Mouse (Mus musculus): Measurements from ENCODE around the gene Tbr1. TPM values are rescaled to one million over a fixed set of nuclear protein-coding genes. Genes with fewer than 3 reads are reported as not detected.

The Tbr1 gene
- polyA plus RNA-seq (2015; fragmentation: Nextera tagmentation; extraction: Ambion mirVana) = 0.04 TPM in 1 of 2 replicates, not detected in the other

- Histone ChIP-seq H3K4me1 (ENCODE audit: control insufficient read depth, insufficient read depth, low read length) (peaks cover 8% of the 10 kb centered on the region), H3K9me3 (replicated peaks; ENCODE audit: control insufficient read depth, low read length) (no peaks in the 10 kb centered on the region), H3K4me3 (ENCODE audit: low read length) (peak within 1 kb of the TSS; percentile 16), H3K4me2 (ENCODE audit: low read depth, low read length) (peak within 1 kb of the TSS; percentile 29), H3K27ac (ENCODE audit: low read length) (no peak within 1 kb of the TSS), H3K36me3 (ENCODE audit: control insufficient read depth, insufficient read depth) (peaks cover 4% of the 10 kb centered on the region; the same call in 1 of the 2 replicates), H3K27me3 (ENCODE audit: control insufficient read depth, insufficient read depth, low read length) (peaks cover 39% of the 10 kb centered on the region), H3K9ac (ENCODE audit: low read length) (no peak within 1 kb of the TSS)
- ATAC-seq (replicated peaks; ENCODE audit: extremely low read depth, insufficient read depth, low FRiP score) = no peak
- WGBS = 14% methylated on average over 11 of the region's 11 CpGs
Measured at GRCm38 (mm10) chr2:61802656-61803251, at the start of gene Tbr1. Gene Tbr1, plus strand, starts transcription at chr2:61802930.

- Histone ChIP-seq H3K4me3 (ENCODE audit: low read length) (no peak overlapping the region), H3K4me1 (ENCODE audit: control insufficient read depth, insufficient read depth, low read length) (peaks cover 5% of the 10 kb centered on the region; the same call in 1 of the 2 replicates), H3K36me3 (ENCODE audit: control insufficient read depth, insufficient read depth) (no peaks in the 10 kb centered on the region), H3K9ac (ENCODE audit: low read length) (no peak overlapping the region), H3K27ac (ENCODE audit: low read length) (no peak overlapping the region), H3K9me3 (replicated peaks; ENCODE audit: control insufficient read depth, low read length) (no peaks in the 10 kb centered on the region), H3K4me2 (ENCODE audit: low read depth, low read length) (no peak overlapping the region), H3K27me3 (ENCODE audit: control insufficient read depth, insufficient read depth, low read length) (no peaks in the 10 kb centered on the region)
- ATAC-seq (replicated peaks; ENCODE audit: extremely low read depth, insufficient read depth, low FRiP score) = no peak
Measured at GRCm38 (mm10) chr2:61754989-61755388, 47.7 kb upstream of the Tbr1 start.

- WGBS = 62% methylated on average over 5 of the region's 5 CpGs
- no peak overlapping the region for H3K4me2 ChIP-seq (ENCODE audit: low read depth, low read length)
- no peak overlapping the region for H3K27ac ChIP-seq (ENCODE audit: low read length)
- peaks cover 5% of the 10 kb centered on the region; the same call in 1 of the 2 replicates for H3K4me1 ChIP-seq (ENCODE audit: control insufficient read depth, insufficient read depth, low read length)
- H3K9me3 ChIP-seq (replicated peaks; ENCODE audit: control insufficient read depth, low read length) = no peaks in the 10 kb centered on the region
- H3K27me3 ChIP-seq (ENCODE audit: control insufficient read depth, insufficient read depth, low read length) = no peaks in the 10 kb centered on the region
- no peak overlapping the region for H3K4me3 ChIP-seq (ENCODE audit: low read length)
- no peak for ATAC-seq (replicated peaks; ENCODE audit: extremely low read depth, insufficient read depth, low FRiP score)
- H3K36me3 ChIP-seq (ENCODE audit: control insufficient read depth, insufficient read depth) = no peaks in the 10 kb centered on the region
- H3K9ac ChIP-seq (ENCODE audit: low read length) = no peak overlapping the region
Measured at GRCm38 (mm10) chr2:61759234-61759855, 43.4 kb upstream of the Tbr1 start.

- Histone ChIP-seq H3K27ac (ENCODE audit: low read length) (no peak overlapping the region), H3K4me3 (ENCODE audit: low read length) (no peak overlapping the region), H3K27me3 (ENCODE audit: control insufficient read depth, insufficient read depth, low read length) (no peaks in the 10 kb centered on the region), H3K4me1 (ENCODE audit: control insufficient read depth, insufficient read depth, low read length) (peaks cover 5% of the 10 kb centered on the region; the same call in 1 of the 2 replicates), H3K9ac (ENCODE audit: low read length) (no peak overlapping the region), H3K9me3 (replicated peaks; ENCODE audit: control insufficient read depth, low read length) (no peaks in the 10 kb centered on the region), H3K4me2 (ENCODE audit: low read depth, low read length) (no peak overlapping the region), H3K36me3 (ENCODE audit: control insufficient read depth, insufficient read depth) (0 out of 2 replicates have a peak, but pooled peaks cover 2% of the 10 kb centered on the region)
- ATAC-seq (replicated peaks; ENCODE audit: extremely low read depth, insufficient read depth, low FRiP score) = no peak
- WGBS = 63% methylated on average over 3 of the region's 3 CpGs
Measured at GRCm38 (mm10) chr2:61760044-61760443, 42.7 kb upstream of the Tbr1 start.

GRCm38 (mm10) chr2:61764470-61765105, 38.1 kb upstream of the Tbr1 start:
- Histone ChIP-seq H3K9ac (ENCODE audit: low read length) (no peak overlapping the region), H3K4me1 (ENCODE audit: control insufficient read depth, insufficient read depth, low read length) (peaks cover under 1% of the 10 kb centered on the region; the same call in 1 of the 2 replicates), H3K4me2 (ENCODE audit: low read depth, low read length) (no peak overlapping the region), H3K27ac (ENCODE audit: low read length) (no peak overlapping the region), H3K9me3 (replicated peaks; ENCODE audit: control insufficient read depth, low read length) (no peaks in the 10 kb centered on the region), H3K4me3 (ENCODE audit: low read length) (no peak overlapping the region), H3K27me3 (ENCODE audit: control insufficient read depth, insufficient read depth, low read length) (no peaks in the 10 kb centered on the region), H3K36me3 (ENCODE audit: control insufficient read depth, insufficient read depth) (0 out of 2 replicates have a peak, but pooled peaks cover 2% of the 10 kb centered on the region)
- 71% methylated on average over 6 of the region's 6 CpGs for WGBS
- no peak for ATAC-seq (replicated peaks; ENCODE audit: extremely low read depth, insufficient read depth, low FRiP score)

GRCm38 (mm10) chr2:61765526-61765925, 37.2 kb upstream of the Tbr1 start:
- H3K4me2 ChIP-seq (ENCODE audit: low read depth, low read length) = no peak overlapping the region
- 70% methylated on average over 4 of the region's 4 CpGs for WGBS
- H3K9me3 ChIP-seq (replicated peaks; ENCODE audit: control insufficient read depth, low read length) = no peaks in the 10 kb centered on the region
- H3K27ac ChIP-seq (ENCODE audit: low read length) = no peak overlapping the region
- no peak overlapping the region for H3K9ac ChIP-seq (ENCODE audit: low read length)
- H3K4me1 ChIP-seq (ENCODE audit: control insufficient read depth, insufficient read depth, low read length) = no peaks in the 10 kb centered on the region
- H3K27me3 ChIP-seq (ENCODE audit: control insufficient read depth, insufficient read depth, low read length) = no peaks in the 10 kb centered on the region
- H3K36me3 ChIP-seq (ENCODE audit: control insufficient read depth, insufficient read depth) = 0 out of 2 replicates have a peak, but pooled peaks cover 2% of the 10 kb centered on the region
- H3K4me3 ChIP-seq (ENCODE audit: low read length) = no peak overlapping the region
- ATAC-seq (replicated peaks; ENCODE audit: extremely low read depth, insufficient read depth, low FRiP score) = no peak

GRCm38 (mm10) chr2:61780794-61781193, 21.9 kb upstream of the Tbr1 start:
- Histone ChIP-seq H3K27me3 (ENCODE audit: control insufficient read depth, insufficient read depth, low read length) (no peaks in the 10 kb centered on the region), H3K4me1 (ENCODE audit: control insufficient read depth, insufficient read depth, low read length) (no peaks in the 10 kb centered on the region), H3K4me3 (ENCODE audit: low read length) (no peak overlapping the region), H3K9ac (ENCODE audit: low read length) (no peak overlapping the region), H3K27ac (ENCODE audit: low read length) (no peak overlapping the region), H3K9me3 (replicated peaks; ENCODE audit: control insufficient read depth, low read length) (no peaks in the 10 kb centered on the region), H3K36me3 (ENCODE audit: control insufficient read depth, insufficient read depth) (peaks cover 13% of the 10 kb centered on the region), H3K4me2 (ENCODE audit: low read depth, low read length) (no peak overlapping the region)
- no peak for ATAC-seq (replicated peaks; ENCODE audit: extremely low read depth, insufficient read depth, low FRiP score)

GRCm38 (mm10) chr2:61794960-61795359, 7.8 kb upstream of the Tbr1 start:
- Histone ChIP-seq H3K36me3 (ENCODE audit: control insufficient read depth, insufficient read depth) (peaks cover 1% of the 10 kb centered on the region; the same call in 1 of the 2 replicates), H3K4me2 (ENCODE audit: low read depth, low read length) (no peak overlapping the region), H3K9me3 (replicated peaks; ENCODE audit: control insufficient read depth, low read length) (no peaks in the 10 kb centered on the region), H3K27ac (ENCODE audit: low read length) (no peak overlapping the region), H3K27me3 (ENCODE audit: control insufficient read depth, insufficient read depth, low read length) (no peaks in the 10 kb centered on the region), H3K4me1 (ENCODE audit: control insufficient read depth, insufficient read depth, low read length) (no peaks in the 10 kb centered on the region), H3K9ac (ENCODE audit: low read length) (no peak overlapping the region), H3K4me3 (ENCODE audit: low read length) (no peak overlapping the region)
- no peak for ATAC-seq (replicated peaks; ENCODE audit: extremely low read depth, insufficient read depth, low FRiP score)
- WGBS = 84% methylated on average over 5 of the region's 5 CpGs

- ATAC-seq (replicated peaks; ENCODE audit: extremely low read depth, insufficient read depth, low FRiP score) = no peak
- Histone ChIP-seq H3K4me3 (ENCODE audit: low read length) (no peak overlapping the region), H3K4me1 (ENCODE audit: control insufficient read depth, insufficient read depth, low read length) (no peaks in the 10 kb centered on the region; the same call in 1 of the 2 replicates), H3K27ac (ENCODE audit: low read length) (no peak overlapping the region), H3K9me3 (replicated peaks; ENCODE audit: control insufficient read depth, low read length) (no peaks in the 10 kb centered on the region), H3K4me2 (ENCODE audit: low read depth, low read length) (no peak overlapping the region), H3K36me3 (ENCODE audit: control insufficient read depth, insufficient read depth) (peaks cover 4% of the 10 kb centered on the region; the same call in 1 of the 2 replicates), H3K27me3 (ENCODE audit: control insufficient read depth, insufficient read depth, low read length) (peaks cover 12% of the 10 kb centered on the region), H3K9ac (ENCODE audit: low read length) (no peak overlapping the region)
- WGBS = 96% methylated on average over 1 of the region's 1 CpGs
Measured at GRCm38 (mm10) chr2:61798048-61798447, 4.7 kb upstream of the Tbr1 start.

Data from heart, embryonic 16.5 days (tissue).